Mouse (Mus musculus) liver, adult 2 months (tissue): ENCODE measurements around the gene Myo18a.

ENCODE experiments used
- CTCF ChIP-seq: fragments of 200-500 bp; IDR thresholded peaks from 2 replicates; pipeline ENCODE4 v1.5.1; 2011; ENCODE audit warnings: low read depth, low read length, control low read depth
- POLR2A ChIP-seq: fragments of 200-500 bp; IDR thresholded peaks from 2 replicates; pipeline ENCODE4 v1.6.1; 2011; ENCODE audit warnings: low read length, control low read depth; ENCODE audit not compliant: insufficient read depth; ENCODE audit errors: extremely low read depth

DNA sequence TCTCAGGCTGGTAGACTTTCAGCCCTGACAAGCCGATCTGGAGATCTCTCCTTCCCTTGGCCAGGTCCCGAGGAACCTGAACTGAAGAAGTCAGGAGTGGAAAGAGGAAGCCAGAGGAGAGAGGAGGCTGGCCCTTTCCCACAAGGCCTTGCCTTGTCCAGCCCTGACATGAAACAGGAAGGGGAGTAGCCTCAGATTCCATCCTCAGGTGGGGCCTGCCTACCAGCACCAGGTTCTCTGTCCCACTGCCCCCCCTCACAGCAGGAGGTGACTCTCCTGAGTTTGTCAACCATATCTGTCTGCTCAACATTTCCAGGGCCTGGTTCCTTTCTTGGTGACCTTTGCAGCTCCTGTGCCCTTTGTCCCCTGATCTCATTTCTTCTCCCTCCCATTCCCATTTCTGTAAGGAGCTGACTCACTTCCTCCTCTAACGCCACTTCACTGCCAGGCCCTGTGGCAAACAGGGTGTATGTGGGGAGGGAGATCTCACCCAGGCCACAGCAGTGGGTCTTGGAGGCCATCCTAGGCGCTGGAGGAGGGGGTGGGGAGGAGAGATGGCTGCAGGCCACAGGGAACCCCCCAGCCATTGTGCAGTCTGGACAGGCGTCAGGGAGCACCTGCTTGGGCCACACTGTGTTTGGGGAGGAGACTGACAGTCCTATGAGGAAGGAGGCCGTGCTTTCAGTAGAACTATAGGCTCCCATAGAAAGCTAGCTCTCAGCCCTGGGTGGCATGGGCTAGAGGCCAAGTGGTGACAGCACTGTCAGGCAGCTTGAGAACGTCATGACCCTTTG, 22.9 kb downstream of the Myo18a start:
- no peak for TF ChIP-seq CTCF
- no peak for TF ChIP-seq POLR2A
